Mouse (Mus musculus) intestine, embryonic 16.5 days (tissue): Measurements from ENCODE around the gene Kctd17. TPM values are rescaled to one million over a fixed set of nuclear protein-coding genes. Genes with fewer than 3 reads are reported as not detected.

ENCODE experiments used
- ATAC-seq: fragments of 200-750 bp; cut with Nextera tagmentation; 2 replicates; pipeline ENCODE4 v1.8.0; 2017; ENCODE audit warnings: moderate TSS enrichment, moderate library complexity
- H3K27ac ChIP-seq: fragments of 300-500 bp; sonication (generic); 2 replicates; pipeline ENCODE4 v1.5.1; 2014; ENCODE audit warnings: mild to moderate bottlenecking, low read length
- H3K27me3 ChIP-seq: fragments of 300-500 bp; sonication (generic); replicated peaks from 2 replicates; pipeline ENCODE4 v1.6.1; 2014; ENCODE audit warnings: low read length, control low read depth, mixed read lengths; ENCODE audit not compliant: control insufficient read depth, insufficient read depth
- H3K36me3 ChIP-seq: fragments of 300-500 bp; sonication (generic); 2 replicates; pipeline ENCODE4 v1.6.1; 2014; ENCODE audit warnings: low read length, control low read depth; ENCODE audit not compliant: control insufficient read depth, insufficient read depth
- H3K4me1 ChIP-seq: fragments of 300-500 bp; sonication (generic); 2 replicates; pipeline ENCODE4 v1.6.1; 2014; ENCODE audit warnings: low read length, control low read depth, mixed read lengths; ENCODE audit not compliant: control insufficient read depth, insufficient read depth
- H3K4me2 ChIP-seq: fragments of 300-500 bp; sonication (generic); 2 replicates; pipeline ENCODE4 v1.6.1; 2014; ENCODE audit warnings: low read depth, low read length, control low read depth
- H3K4me3 ChIP-seq: fragments of 300-500 bp; sonication (generic); 2 replicates; pipeline ENCODE4 v1.5.1; 2014; ENCODE audit warnings: mild to moderate bottlenecking, low read length
- H3K9ac ChIP-seq: fragments of 300-500 bp; sonication (generic); 2 replicates; pipeline ENCODE4 v1.6.1; 2014; ENCODE audit warnings: low read depth, low read length
- H3K9me3 ChIP-seq: fragments of 300-500 bp; sonication (generic); 2 replicates; pipeline ENCODE4 v1.6.1; 2016; ENCODE audit warnings: low read length, control low read depth; ENCODE audit not compliant: control insufficient read depth
- WGBS: fragments of 180-500 bp; shearing (Covaris S2); extraction: QIAGEN DNeasy Blood & Tissue Kit; methylation state at CpG from one replicate; pipeline ENCODE4 v1.1.7; 2014; 5-methylcytosine and 5-hydroxymethylcytosine counted together
- polyA plus RNA-seq: library from polyadenylated mRNA; unstranded; fragments of >200 nt; fragmentation: Nextera tagmentation; extraction: Ambion mirVana; gene quantifications from 2 replicates; pipeline ENCODE4 v1.2.1, GENCODE M21; 2015

Gene Kctd17
- polyA plus RNA-seq, 1 experiment from 2014 or later: 20.2 TPM

DNA sequence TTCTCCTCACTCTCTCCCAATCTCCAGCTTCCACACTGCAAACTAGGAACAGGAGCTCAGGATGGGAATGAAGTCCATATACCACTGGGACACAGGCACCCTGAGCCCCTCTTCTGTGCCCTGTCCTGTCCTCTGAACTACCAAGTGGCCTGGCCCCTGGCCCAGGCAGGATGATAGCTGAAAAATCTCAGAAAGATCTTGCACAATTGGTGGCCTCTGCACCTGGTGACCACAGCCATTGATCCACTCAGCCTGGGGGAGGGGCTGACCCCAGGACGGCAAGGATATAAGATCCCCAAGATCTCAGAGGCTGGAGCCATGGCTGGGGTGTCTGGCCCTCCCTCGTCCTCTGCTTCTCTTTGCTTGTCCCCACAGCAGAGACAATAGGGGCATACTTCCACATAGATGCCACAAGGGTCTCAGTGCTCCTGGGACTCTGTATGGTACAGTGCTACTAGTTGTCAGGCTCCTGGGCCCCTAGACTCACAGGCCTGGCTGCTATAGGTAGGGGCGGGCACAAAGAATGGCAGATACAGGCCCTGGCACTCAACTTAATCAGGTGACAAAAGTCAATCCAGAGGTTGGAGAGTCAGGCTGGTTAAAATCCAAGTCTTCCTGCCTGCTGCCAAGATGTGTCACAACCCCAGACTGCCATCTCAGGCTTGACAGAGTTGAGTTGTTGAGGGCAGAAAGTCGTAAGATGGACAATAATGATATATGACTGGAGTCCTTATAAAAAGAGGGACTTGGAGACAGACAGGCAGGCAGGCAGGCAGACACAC is 42.3 kb downstream of the Kctd17 start:
- Histone ChIP-seq H3K27ac (no peak overlapping the region), H3K27me3 (no peaks in the 10 kb centered on the region), H3K4me3 (no peak overlapping the region), H3K9me3 (no peaks in the 10 kb centered on the region), H3K4me2 (no peak overlapping the region), H3K36me3 (no peaks in the 10 kb centered on the region), H3K9ac (no peak overlapping the region), H3K4me1 (no peaks in the 10 kb centered on the region)
- no peak for ATAC-seq
- 84% methylated on average over 4 of the region's 4 CpGs for WGBS

DNA sequence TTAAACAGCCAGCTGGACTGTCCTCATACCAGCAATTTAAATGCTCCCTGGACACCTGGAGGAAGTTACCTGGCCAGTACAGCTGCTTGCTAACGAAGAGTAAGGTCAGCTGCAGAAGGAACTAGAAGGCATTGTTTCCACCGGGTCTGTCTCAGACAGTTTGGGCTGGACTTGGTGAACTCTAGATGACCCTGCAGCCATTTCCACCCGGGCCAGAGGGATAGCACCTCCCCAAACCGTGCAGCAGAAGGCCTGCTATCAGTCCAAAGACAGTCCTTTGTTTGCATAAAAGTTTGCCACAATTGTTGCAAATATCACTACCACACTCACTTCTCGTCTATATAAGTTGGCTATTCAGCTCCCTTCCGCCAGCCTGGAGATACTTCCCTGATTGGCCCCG is 43.5 kb downstream of the Kctd17 start:
- Histone ChIP-seq H3K36me3 (no peaks in the 10 kb centered on the region), H3K27ac (no peak overlapping the region), H3K9me3 (no peaks in the 10 kb centered on the region), H3K9ac (no peak overlapping the region), H3K27me3 (no peaks in the 10 kb centered on the region), H3K4me3 (no peak overlapping the region), H3K4me2 (no peak overlapping the region), H3K4me1 (no peaks in the 10 kb centered on the region)
- ATAC-seq: no peak
- 24% methylated on average over 7 of the region's 7 CpGs for WGBS

DNA sequence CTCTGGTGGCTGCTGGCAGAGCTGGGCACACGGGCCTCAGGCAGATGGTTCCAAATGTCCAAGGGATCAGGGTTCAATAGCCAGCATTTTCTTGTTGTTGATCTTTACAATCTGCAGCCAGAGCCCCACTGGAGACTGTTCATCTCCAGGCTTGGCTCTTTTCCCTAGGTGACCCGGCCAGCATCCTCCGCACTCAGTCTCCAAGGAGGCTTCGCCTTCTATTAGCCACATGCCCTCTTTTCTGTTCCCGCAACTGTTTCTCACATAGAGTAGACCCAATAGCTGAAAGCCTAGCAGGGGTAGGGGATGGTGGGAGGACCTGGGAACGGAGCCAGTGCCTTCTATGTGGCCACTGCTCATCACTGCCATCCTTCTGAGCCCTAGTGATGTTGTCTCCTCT is 45.1 kb downstream of the Kctd17 start:
- Histone ChIP-seq H3K36me3 (no peaks in the 10 kb centered on the region), H3K4me3 (no peak overlapping the region), H3K4me2 (no peak overlapping the region), H3K9ac (no peak overlapping the region), H3K9me3 (no peaks in the 10 kb centered on the region), H3K27me3 (no peaks in the 10 kb centered on the region), H3K4me1 (no peaks in the 10 kb centered on the region), H3K27ac (no peak overlapping the region)
- ATAC-seq: no peak
- 81% methylated on average over 6 of the region's 6 CpGs for WGBS

DNA sequence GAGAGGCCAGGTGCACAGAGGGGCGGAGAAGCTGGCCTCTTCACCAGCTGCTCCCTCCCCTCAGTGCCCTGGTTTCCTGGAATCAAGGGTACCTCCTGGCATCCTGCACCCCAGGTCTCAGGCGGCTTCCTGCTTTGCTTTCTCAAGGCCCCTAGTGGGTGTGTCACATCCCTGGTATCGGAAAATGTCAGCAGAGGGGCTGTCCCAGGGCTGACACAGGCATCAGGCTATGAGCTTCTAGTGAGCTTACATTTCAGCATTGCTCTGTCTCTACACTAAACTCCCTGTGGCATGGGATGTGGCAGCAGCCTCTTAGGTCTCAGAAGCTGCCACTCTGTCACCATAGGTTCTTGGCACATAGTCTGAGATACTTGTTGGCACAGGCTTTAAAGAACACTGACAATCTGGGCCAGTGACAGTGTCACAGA is 47.3 kb downstream of the Kctd17 start:
- no peaks in the 10 kb centered on the region for H3K9me3 ChIP-seq
- H3K27me3 ChIP-seq: no peaks in the 10 kb centered on the region
- H3K4me3 ChIP-seq: no peak overlapping the region
- H3K4me1 ChIP-seq: no peaks in the 10 kb centered on the region
- H3K9ac ChIP-seq: no peak overlapping the region
- no peak for ATAC-seq
- WGBS: 52% methylated on average over 3 of the region's 3 CpGs
- H3K4me2 ChIP-seq: no peak overlapping the region
- H3K27ac ChIP-seq: no peak overlapping the region
- no peaks in the 10 kb centered on the region for H3K36me3 ChIP-seq

DNA sequence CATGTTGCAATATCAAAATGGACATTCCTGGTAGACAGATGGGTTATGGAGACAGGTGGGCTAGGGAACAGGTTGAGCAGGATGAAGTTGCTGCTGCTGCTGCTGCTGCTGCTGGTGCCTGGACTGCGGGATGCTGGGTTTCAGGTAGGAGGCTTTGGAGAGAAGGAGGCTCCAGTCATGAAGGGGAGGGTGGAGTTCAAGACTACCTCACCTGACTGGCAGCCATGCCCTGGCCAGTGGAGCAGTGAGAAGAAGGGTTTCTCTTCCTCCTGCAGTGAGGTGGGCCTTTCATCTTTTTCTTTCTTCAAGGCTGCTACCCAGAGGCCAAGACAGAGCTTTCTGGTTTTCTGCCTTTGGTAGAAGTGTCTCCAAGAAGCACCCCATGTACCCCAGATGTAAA is 48.5 kb downstream of the Kctd17 start:
- no peak overlapping the region for H3K9ac ChIP-seq
- no peak overlapping the region for H3K27ac ChIP-seq
- no peaks in the 10 kb centered on the region for H3K9me3 ChIP-seq
- 71% methylated on average over 1 of the region's 1 CpGs for WGBS
- H3K27me3 ChIP-seq: no peaks in the 10 kb centered on the region
- H3K4me2 ChIP-seq: no peak overlapping the region
- no peaks in the 10 kb centered on the region for H3K36me3 ChIP-seq
- ATAC-seq: no peak
- H3K4me3 ChIP-seq: no peak overlapping the region
- peaks cover 3% of the 10 kb centered on the region; the same call in 1 of the 2 replicates for H3K4me1 ChIP-seq

DNA sequence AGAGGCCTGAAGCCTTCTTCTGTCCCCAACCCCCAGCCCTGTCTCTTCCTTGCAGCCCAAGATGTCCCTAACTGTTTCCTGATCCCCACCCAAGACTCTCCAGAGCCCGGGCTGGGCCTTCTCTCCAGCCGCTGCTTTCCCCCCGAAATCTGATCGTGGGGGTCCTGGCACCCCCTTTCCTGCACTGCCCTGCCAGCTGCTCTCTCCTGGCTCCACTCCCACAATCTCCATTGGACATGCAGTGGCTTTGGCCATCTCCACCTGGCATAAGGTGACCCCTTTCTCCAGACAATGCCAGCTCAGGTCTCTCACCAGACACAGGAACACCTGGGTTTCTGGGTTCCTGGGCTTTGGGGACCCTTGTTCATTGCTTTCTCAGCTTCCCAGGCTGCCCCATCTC is 49.7 kb downstream of the Kctd17 start:
- Histone ChIP-seq H3K4me2 (no peak overlapping the region), H3K9ac (no peak overlapping the region), H3K4me1 (peaks cover 3% of the 10 kb centered on the region; the same call in 1 of the 2 replicates), H3K27ac (no peak overlapping the region), H3K27me3 (no peaks in the 10 kb centered on the region), H3K9me3 (no peaks in the 10 kb centered on the region), H3K36me3 (no peaks in the 10 kb centered on the region), H3K4me3 (no peak overlapping the region)
- no peak for ATAC-seq
- WGBS: 89% methylated on average over 4 of the region's 4 CpGs

DNA sequence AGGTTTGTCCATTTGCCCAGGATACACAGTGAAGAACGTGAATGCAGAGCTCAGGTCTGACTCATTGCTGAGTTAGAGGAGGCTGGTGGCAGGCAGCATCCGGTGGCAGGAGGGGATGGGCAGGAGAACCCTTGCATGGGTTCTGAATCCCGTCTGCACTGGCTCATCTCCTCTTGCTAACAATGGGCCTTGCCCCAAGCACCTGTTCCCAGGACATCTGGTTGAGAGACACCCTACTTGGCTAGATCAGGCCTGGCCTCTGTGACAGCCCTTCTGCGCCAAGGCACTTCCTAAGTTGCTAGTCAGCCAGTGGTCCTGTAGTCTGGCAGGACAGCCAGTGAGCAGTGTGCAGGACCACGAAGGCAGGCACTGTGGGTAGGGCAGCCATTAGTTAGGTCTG is 51.1 kb downstream of the Kctd17 start:
- no peak overlapping the region for H3K9ac ChIP-seq
- no peak overlapping the region for H3K27ac ChIP-seq
- no peaks in the 10 kb centered on the region for H3K27me3 ChIP-seq
- H3K4me3 ChIP-seq: no peak overlapping the region
- no peak for ATAC-seq
- H3K4me2 ChIP-seq: no peak overlapping the region
- peaks cover 3% of the 10 kb centered on the region; the same call in 1 of the 2 replicates for H3K4me1 ChIP-seq
- no peaks in the 10 kb centered on the region for H3K36me3 ChIP-seq
- WGBS: 70% methylated on average over 5 of the region's 5 CpGs
- H3K9me3 ChIP-seq: no peaks in the 10 kb centered on the region

DNA sequence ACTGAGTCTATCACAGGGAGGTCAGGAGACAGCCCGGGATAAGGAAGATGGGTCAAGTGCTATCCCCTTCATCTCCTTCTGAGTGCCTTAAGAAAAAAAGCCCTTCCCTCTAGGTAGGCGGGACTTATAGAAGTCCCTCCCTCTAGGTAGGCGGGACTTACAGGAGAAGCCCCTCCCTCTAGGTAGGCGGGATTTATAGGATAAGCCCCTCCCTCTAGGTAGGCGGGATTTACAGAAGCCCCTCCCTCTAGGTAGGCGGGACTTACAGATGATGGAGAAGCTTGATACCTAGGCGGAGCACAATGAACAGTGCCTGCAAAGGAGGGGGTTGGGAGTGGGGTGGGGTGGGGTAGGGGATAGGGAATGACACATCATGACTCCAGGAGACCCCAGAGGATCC is 51.7 kb downstream of the Kctd17 start:
- WGBS: 78% methylated on average over 7 of the region's 7 CpGs
- Histone ChIP-seq H3K27ac (no peak overlapping the region), H3K27me3 (no peaks in the 10 kb centered on the region), H3K9ac (no peak overlapping the region), H3K4me1 (peaks cover 3% of the 10 kb centered on the region; the same call in 1 of the 2 replicates), H3K9me3 (no peaks in the 10 kb centered on the region), H3K4me2 (no peak overlapping the region), H3K4me3 (no peak overlapping the region), H3K36me3 (no peaks in the 10 kb centered on the region)
- ATAC-seq: no peak

DNA sequence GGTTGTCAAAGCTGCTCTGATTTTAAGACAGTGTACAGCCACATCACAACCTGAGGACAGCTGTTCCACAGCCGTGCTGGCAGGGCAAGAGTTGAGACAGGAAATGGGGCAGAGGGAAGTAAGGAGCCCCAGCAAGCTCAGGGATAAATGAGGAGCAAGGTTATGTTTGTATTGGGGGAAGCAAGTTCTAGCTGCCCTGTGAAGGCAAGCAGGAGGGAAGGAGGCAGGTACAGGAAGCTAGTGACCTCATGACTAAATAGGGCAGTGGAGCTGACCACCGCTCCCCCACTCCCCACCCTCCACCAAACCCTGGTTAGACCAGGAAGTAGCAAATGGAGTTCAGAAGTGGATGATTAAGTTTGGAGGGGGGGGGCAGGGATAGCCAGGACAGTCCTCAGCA is 52.6 kb downstream of the Kctd17 start:
- no peak overlapping the region for H3K4me2 ChIP-seq
- H3K27ac ChIP-seq: no peak overlapping the region
- no peaks in the 10 kb centered on the region for H3K9me3 ChIP-seq
- no peak overlapping the region for H3K4me3 ChIP-seq
- H3K36me3 ChIP-seq: no peaks in the 10 kb centered on the region
- no peaks in the 10 kb centered on the region for H3K27me3 ChIP-seq
- no peak overlapping the region for H3K9ac ChIP-seq
- peaks cover 3% of the 10 kb centered on the region; the same call in 1 of the 2 replicates for H3K4me1 ChIP-seq
- WGBS: 28% methylated on average over 2 of the region's 2 CpGs
- no peak for ATAC-seq
